Mouse (Mus musculus): ENCODE measurements at regions not wholly inside any gene's neighbourhood (a gene's known extent, or its start where the extent isn't known, plus 50 kb on each side); places are given as distances from the start of the nearest gene placed in this dataset.

- DNase-seq: no peak
Measured at GRCm38 (mm10) chr4:124443613-124444108, 166.9 kb downstream of the 3100002H09Rik start.

GRCm38 (mm10) chr4:124443130-124443503, 167.5 kb downstream of the 3100002H09Rik start:
- no peak for DNase-seq

GRCm38 (mm10) chr4:124442491-124443129, 168.0 kb downstream of the 3100002H09Rik start:
- DNase-seq: no peak

- DNase-seq: no peak
Measured at GRCm38 (mm10) chr4:124441737-124442487, 168.7 kb downstream of the 3100002H09Rik start.

- no peak for DNase-seq
Measured at GRCm38 (mm10) chr4:124435040-124435434, 175.6 kb downstream of the 3100002H09Rik start.

- no peak for DNase-seq
Measured at GRCm38 (mm10) chr4:124434059-124435039, 176.3 kb downstream of the 3100002H09Rik start.

GRCm38 (mm10) chr4:124433506-124433905, 177.1 kb downstream of the 3100002H09Rik start:
- no peak for DNase-seq

GRCm38 (mm10) chr4:124431193-124431592, 179.4 kb downstream of the 3100002H09Rik start:
- no peak for DNase-seq

GRCm38 (mm10) chr4:124428844-124429243, 181.8 kb downstream of the 3100002H09Rik start:
- no peak for DNase-seq

- DNase-seq: no peak
Measured at GRCm38 (mm10) chr4:124422406-124422805, 188.2 kb downstream of the 3100002H09Rik start.

GRCm38 (mm10) chr4:124418431-124418830, 192.2 kb downstream of the 3100002H09Rik start:
- no peak for DNase-seq

GRCm38 (mm10) chr4:124417176-124417575, 193.4 kb downstream of the 3100002H09Rik start:
- DNase-seq: no peak

GRCm38 (mm10) chr4:124416266-124416665, 194.3 kb downstream of the 3100002H09Rik start:
- no peak for DNase-seq

GRCm38 (mm10) chr4:124414386-124414785, 196.2 kb downstream of the 3100002H09Rik start:
- DNase-seq: no peak

GRCm38 (mm10) chr4:124409279-124409678, 201.3 kb downstream of the 3100002H09Rik start:
- no peak for DNase-seq

- DNase-seq: no peak
Measured at GRCm38 (mm10) chr4:124402075-124402474, 208.5 kb downstream of the 3100002H09Rik start.

- no peak for DNase-seq
Measured at GRCm38 (mm10) chr4:124400741-124401140, 209.9 kb downstream of the 3100002H09Rik start.

- no peak for DNase-seq
Measured at GRCm38 (mm10) chr4:124400136-124400675, 210.4 kb downstream of the 3100002H09Rik start.

GRCm38 (mm10) chr4:124398354-124398753, 212.2 kb downstream of the 3100002H09Rik start:
- no peak for DNase-seq

GRCm38 (mm10) chr4:124396566-124397283, 213.9 kb downstream of the 3100002H09Rik start:
- no peak for DNase-seq

GRCm38 (mm10) chr4:124395966-124396395, 214.6 kb downstream of the 3100002H09Rik start:
- DNase-seq: no peak
